Mouse (Mus musculus): Measurements from ENCODE around the gene Gm20481. TPM values are rescaled to one million over a fixed set of nuclear protein-coding genes. Genes with fewer than 3 reads are reported as not detected.

Gene Gm20481
- not detected for total RNA-seq (2023)

GRCm38 (mm10) chr17:34969822-34970221 lies at the start of gene Gm20481:
TSS of gene Gm20481 (plus strand) at chr17:34969912.

GRCm38 (mm10) chr17:34931061-34931734 lies 38.5 kb upstream of the Gm20481 start, which contains the start of gene Neu1:
TSS of gene Neu1 (plus strand) at chr17:34931253.

GRCm38 (mm10) chr17:34959130-34959778 lies 10.5 kb upstream of the Gm20481 start, which contains the start of gene Hspa1b:
TSS of gene Hspa1b (minus strand) at chr17:34959238.

DNA sequence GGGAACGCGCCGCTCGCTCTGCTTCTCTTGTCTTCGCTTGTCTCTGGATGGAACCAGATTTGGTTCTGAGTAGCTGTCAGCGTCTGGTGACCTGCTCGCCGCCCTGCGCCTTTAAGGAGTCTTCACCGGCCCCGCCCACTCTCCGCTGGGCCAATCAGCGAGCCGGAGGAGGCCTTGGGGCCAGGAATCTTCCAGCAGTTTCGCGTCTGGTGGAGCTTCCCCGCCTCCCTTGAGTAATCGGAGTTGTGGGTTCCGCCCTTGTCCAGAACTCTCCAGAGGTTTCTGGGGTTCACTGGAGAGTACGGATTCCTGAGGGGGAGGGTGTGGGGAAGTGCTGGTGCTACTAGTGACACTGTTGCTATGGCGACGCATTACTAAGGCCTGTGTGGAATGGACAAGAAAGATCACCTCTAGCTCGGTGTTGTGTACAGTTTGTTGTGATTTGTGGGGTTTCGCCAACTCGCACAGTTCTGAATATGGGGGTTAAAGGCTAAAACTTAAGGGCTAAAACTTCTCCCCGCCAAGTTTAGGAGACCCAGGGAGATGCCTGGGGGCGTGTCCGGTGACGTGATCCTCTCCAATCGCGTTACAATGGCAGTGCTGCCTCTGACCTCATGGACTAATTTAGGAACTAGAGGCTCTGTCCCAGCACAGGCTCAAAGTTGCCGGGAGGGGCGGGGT lies 2.5 kb downstream of the Gm20481 start, which contains the start of the genes Hspa1a and Hspa1l:
TSS of gene Hspa1a (minus strand) at position 88 of the 681 bp plus-strand sequence.
TSS of gene Hspa1l (plus strand) at position 635 of the 681 bp plus-strand sequence.

DNA sequence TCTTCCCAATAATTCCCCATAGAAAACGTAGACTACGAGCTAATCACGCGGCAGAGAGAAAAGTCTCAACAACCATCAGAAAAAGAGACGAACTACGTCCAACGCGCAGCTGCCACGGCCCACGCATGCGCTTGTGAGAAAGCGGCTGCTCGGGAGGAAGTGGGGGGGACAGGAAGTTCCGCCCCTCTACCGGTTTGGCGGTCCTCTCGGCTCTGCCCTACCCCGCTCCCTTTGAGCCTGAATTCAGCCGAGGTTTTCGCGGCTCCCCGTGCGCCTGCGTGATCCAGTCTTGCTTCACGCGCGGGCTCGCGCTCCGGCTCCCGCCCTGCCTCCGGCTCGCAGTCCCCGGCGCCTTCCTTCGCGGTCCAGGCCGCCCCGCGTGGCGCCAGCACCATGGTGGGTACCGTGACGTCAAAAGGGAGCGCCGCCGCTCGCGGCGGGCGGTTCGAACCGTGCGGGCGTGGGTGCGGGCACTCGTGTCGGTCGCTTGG lies 12.0 kb downstream of the Gm20481 start, which contains the start of gene Lsm2:
TSS of gene Lsm2 (plus strand) at position 173 of the 491 bp plus-strand sequence.

GRCm38 (mm10) chr17:35000717-35001451 lies 31.2 kb downstream of the Gm20481 start, which contains the start of gene Vars:
TSS of gene Vars (plus strand) at chr17:35000987.

GRCm38 (mm10) chr17:35016376-35016775 lies 46.7 kb downstream of the Gm20481 start, which contains the start of gene Vwa7:
TSS of gene Vwa7 (plus strand) at chr17:35016579.

Other genes with a start within 250 kb of the Gm20481 start
- gene C4b, start 226.0 kb upstream of the Gm20481 start, total RNA-seq (2023) = 4.4 TPM
- gene Cyp21a1, start 165.4 kb upstream of the Gm20481 start, total RNA-seq (2023) = 0.33 TPM
- 51.0 TPM for gene Stk19, start 133.0 kb upstream of the Gm20481 start, total RNA-seq (2023)
- 96.6 TPM for gene Dxo, start 132.9 kb upstream of the Gm20481 start, total RNA-seq (2023)
- gene Skiv2l, start 119.7 kb upstream of the Gm20481 start, total RNA-seq (2023) = 117 TPM
- gene Nelfe, start 119.5 kb upstream of the Gm20481 start, total RNA-seq (2023) = 27.3 TPM
- gene Cfb, start 107.4 kb upstream of the Gm20481 start, total RNA-seq (2023) = 2.4 TPM
- gene Zbtb12, start 90.4 kb upstream of the Gm20481 start, total RNA-seq (2023) = 4.9 TPM
- gene Gm20547, start 87.9 kb upstream of the Gm20481 start, total RNA-seq (2023) = 1.2 TPM
- 6.4 TPM for gene C2, start 71.6 kb upstream of the Gm20481 start, total RNA-seq (2023)
- 133 TPM for gene Ehmt2, start 71.4 kb upstream of the Gm20481 start, total RNA-seq (2023)
- not detected for gene Slc44a4, start 55.4 kb upstream of the Gm20481 start, total RNA-seq (2023)
- 56.3 TPM for gene Neu1, start 38.7 kb upstream of the Gm20481 start, total RNA-seq (2023)
- gene Hspa1b, start 10.7 kb upstream of the Gm20481 start, total RNA-seq (2023) = 146 TPM
- 70.6 TPM for gene Hspa1a, start 2.2 kb downstream of the Gm20481 start, total RNA-seq (2023)
- not detected for gene Hspa1l, start 2.8 kb downstream of the Gm20481 start, total RNA-seq (2023)
- 39.0 TPM for gene Lsm2, start 11.9 kb downstream of the Gm20481 start, total RNA-seq (2023)
- 84.6 TPM for gene Vars, start 31.1 kb downstream of the Gm20481 start, total RNA-seq (2023)
- 0.21 TPM for gene Vwa7, start 46.7 kb downstream of the Gm20481 start, total RNA-seq (2023)
- not detected for gene Sapcd1, start 58.1 kb downstream of the Gm20481 start, total RNA-seq (2023)
- 3.9 TPM for gene Msh5, start 76.8 kb downstream of the Gm20481 start, total RNA-seq (2023)
- gene Clic1, start 80.1 kb downstream of the Gm20481 start, total RNA-seq (2023) = 157 TPM
- 2.5 TPM for gene Ddah2, start 89.1 kb downstream of the Gm20481 start, total RNA-seq (2023)
- not detected for gene Ly6g6c, start 95.5 kb downstream of the Gm20481 start, total RNA-seq (2023)
- gene Mpig6b, start 96.3 kb downstream of the Gm20481 start, total RNA-seq (2023) = 0.27 TPM
- gene Ly6g6e, start 107.0 kb downstream of the Gm20481 start, total RNA-seq (2023) = not detected
- gene Ly6g6d, start 108.2 kb downstream of the Gm20481 start, total RNA-seq (2023) = not detected
- not detected for gene Ly6g6f, start 115.7 kb downstream of the Gm20481 start, total RNA-seq (2023)
- 69.9 TPM for gene Abhd16a, start 119.4 kb downstream of the Gm20481 start, total RNA-seq (2023)
- gene Ly6g5c, start 138.4 kb downstream of the Gm20481 start, total RNA-seq (2023) = not detected
- gene Ly6g5b, start 145.5 kb downstream of the Gm20481 start, total RNA-seq (2023) = 0.83 TPM
- 27.0 TPM for gene Gpank1, start 151.5 kb downstream of the Gm20481 start, total RNA-seq (2023)
- 141 TPM for gene Csnk2b, start 152.1 kb downstream of the Gm20481 start, total RNA-seq (2023)
- gene D17H6S53E, start 156.5 kb downstream of the Gm20481 start, total RNA-seq (2023) = 20.6 TPM
- not detected for gene Apom, start 162.1 kb downstream of the Gm20481 start, total RNA-seq (2023)
- gene Bag6, start 165.3 kb downstream of the Gm20481 start, total RNA-seq (2023) = 438 TPM
- 294 TPM for gene Prrc2a, start 195.0 kb downstream of the Gm20481 start, total RNA-seq (2023)
- gene Aif1, start 206.2 kb downstream of the Gm20481 start, total RNA-seq (2023) = 3.0 TPM
- gene Lst1, start 218.5 kb downstream of the Gm20481 start, total RNA-seq (2023) = 14.3 TPM
- 538 TPM for gene Ltb, start 224.5 kb downstream of the Gm20481 start, total RNA-seq (2023)
- 18.7 TPM for gene Tnf, start 232.1 kb downstream of the Gm20481 start, total RNA-seq (2023)
- 15.2 TPM for gene Lta, start 235.4 kb downstream of the Gm20481 start, total RNA-seq (2023)

All from CD4-positive naive resting alpha-beta T cell, adult 57 days (primary cell).